Mouse (Mus musculus) liver (tissue): ENCODE data around the gene Ndufb10.
"Not testable (repeated sequence)": the region's sequence is repeated elsewhere in the genome, so short reads cannot be mapped to it uniquely, and the experiment has no call there.

Source experiments
- DNase-seq: peaks from one replicate; pipeline ENCODE4 v3.0.0-alpha.2; 2020; ENCODE audit warnings: mixed read lengths

Ndufb10 gene

GRCm38 (mm10) chr17:24733434-24734050 is 9.3 kb upstream of the Ndufb10 start:
- no peak for DNase-seq

- no peak for DNase-seq
These were observed 8.1 kb upstream of the Ndufb10 start for GRCm38 (mm10) chr17:24732233-24732935.

GRCm38 (mm10) chr17:24730787-24731186 is 6.5 kb upstream of the Ndufb10 start:
- no peak for DNase-seq

GRCm38 (mm10) chr17:24729067-24729466 is 4.8 kb upstream of the Ndufb10 start:
- DNase-seq, result no peak

GRCm38 (mm10) chr17:24728184-24728583 is 3.9 kb upstream of the Ndufb10 start:
- no peak for DNase-seq

- no peak for DNase-seq
These were observed 3.3 kb upstream of the Ndufb10 start, which contains the start of gene Rpl3l for GRCm38 (mm10) chr17:24727618-24728017. Gene Rpl3l, plus strand, starts transcription at chr17:24727820.

GRCm38 (mm10) chr17:24725637-24726390 is 1.5 kb upstream of the Ndufb10 start:
- DNase-seq, result no peak

GRCm38 (mm10) chr17:24723881-24724180 is 447 bp downstream of the Ndufb10 start:
- DNase-seq, result peak; percentile 73

- DNase-seq, result no peak
These were observed 977 bp downstream of the Ndufb10 start for GRCm38 (mm10) chr17:24723122-24723880.

GRCm38 (mm10) chr17:24722220-24722924 is 1.9 kb downstream of the Ndufb10 start:
- DNase-seq, result peak; percentile 26

GRCm38 (mm10) chr17:24721383-24721955 is 2.8 kb downstream of the Ndufb10 start:
- DNase-seq, result not testable (repeated sequence)

- not testable (repeated sequence) for DNase-seq
These were observed 3.7 kb downstream of the Ndufb10 start for GRCm38 (mm10) chr17:24720616-24721015.

- DNase-seq, result peak; percentile 99
These were observed 4.6 kb downstream of the Ndufb10 start for GRCm38 (mm10) chr17:24719494-24720222.

- not testable (repeated sequence) for DNase-seq
These were observed 5.3 kb downstream of the Ndufb10 start for GRCm38 (mm10) chr17:24718938-24719337.

- no peak for DNase-seq
These were observed 6.3 kb downstream of the Ndufb10 start, which contains the start of the genes Rnf151 and Rps2 for GRCm38 (mm10) chr17:24717943-24718342. Gene Rnf151, minus strand, starts transcription at chr17:24718063. Gene Rps2, plus strand, starts transcription at chr17:24718116.

GRCm38 (mm10) chr17:24716166-24716682 is 8.1 kb downstream of the Ndufb10 start:
- no peak for DNase-seq

- DNase-seq, result no peak
These were observed 8.7 kb downstream of the Ndufb10 start for GRCm38 (mm10) chr17:24715556-24715955.

- DNase-seq, result no peak
These were observed 15.6 kb downstream of the Ndufb10 start for GRCm38 (mm10) chr17:24708646-24709045.

GRCm38 (mm10) chr17:24707801-24708425 is 16.4 kb downstream of the Ndufb10 start:
- DNase-seq, result peak; percentile 52
